Mouse (Mus musculus): ENCODE measurements at regions not wholly inside any gene's neighbourhood (a gene's known extent, or its start where the extent isn't known, plus 50 kb on each side); places are given as distances from the start of the nearest gene placed in this dataset.

- no peak for TF ChIP-seq CTCF (IDR thresholded peaks at IDR 0.05; ENCODE audit: insufficient read depth, low read length)
- TF ChIP-seq POLR2A (IDR thresholded peaks at IDR 0.05; ENCODE audit: borderline replicate concordance, extremely low read depth, low read depth, low read length) = no peak
Measured at GRCm38 (mm10) chr2:51355281-51355680, 206.4 kb upstream of the Rnd3 start.
